Mouse (Mus musculus) ES-Bruce4 (cell line): Measurements from ENCODE around the gene E130114P18Rik. TPM values are rescaled to one million over a fixed set of nuclear protein-coding genes. Genes with fewer than 3 reads are reported as not detected.
A peak's percentile ranks its signal among the peaks of the same experiment; 100 is the strongest.

Source experiments
- H3K27ac ChIP-seq: 2 replicates; pipeline ENCODE4 v1.5.1; 2012; ENCODE audit warnings: low read length, inconsistent platforms; ENCODE audit not compliant: insufficient read depth
- H3K27me3 ChIP-seq: 2 replicates; pipeline ENCODE4 v1.6.1; 2012; ENCODE audit warnings: mild to moderate bottlenecking, low read length, inconsistent platforms; ENCODE audit not compliant: control insufficient read depth, poor library complexity, insufficient read depth, severe bottlenecking
- H3K36me3 ChIP-seq: 2 replicates; pipeline ENCODE4 v1.6.1; 2012; ENCODE audit warnings: inconsistent platforms, mild to moderate bottlenecking, low read length, moderate library complexity; ENCODE audit not compliant: control insufficient read depth, poor library complexity, insufficient read depth, severe bottlenecking
- H3K4me1 ChIP-seq: one replicate; pipeline ENCODE4 v1.8.1; 2011; ENCODE audit warnings: low read length; ENCODE audit not compliant: control insufficient read depth, insufficient read depth
- H3K4me3 ChIP-seq: 2 replicates; pipeline ENCODE4 v1.5.1; 2011; ENCODE audit warnings: low read depth, mild to moderate bottlenecking, low read length
- H3K9ac ChIP-seq: 2 replicates; pipeline ENCODE4 v1.6.1; 2012; ENCODE audit warnings: low read depth, mild to moderate bottlenecking, inconsistent platforms; ENCODE audit not compliant: poor library complexity, severe bottlenecking
- H3K9me3 ChIP-seq: replicated peaks from 2 replicates; pipeline ENCODE4 v1.6.1; 2012; ENCODE audit warnings: mild to moderate bottlenecking, low read length, inconsistent platforms; ENCODE audit not compliant: control insufficient read depth, poor library complexity, insufficient read depth, severe bottlenecking
- CTCF ChIP-seq: IDR thresholded peaks from one replicate; pipeline ENCODE4 v1.8.1; 2011; ENCODE audit warnings: low read depth, low read length
- EP300 ChIP-seq: IDR thresholded peaks from 2 replicates; pipeline ENCODE4 v1.6.1; 2011; ENCODE audit warnings: low read depth, low read length; ENCODE audit not compliant: insufficient read depth
- POLR2A ChIP-seq: IDR thresholded peaks from one replicate; pipeline ENCODE4 v1.8.1; 2011; ENCODE audit warnings: low read length; ENCODE audit not compliant: insufficient read depth
- polyA plus RNA-seq: library from polyadenylated mRNA; stranded (reverse); fragments of >200 nt; gene quantifications from 2 replicates; pipeline ENCODE4 v1.2.4, GENCODE M21; 2011; ENCODE audit warnings: low read depth; ENCODE audit not compliant: missing spikeins, insufficient read depth, insufficient read length

E130114P18Rik gene
- polyA plus RNA-seq, 1 experiment, result not detected

- no peak for TF ChIP-seq POLR2A
- no peak for TF ChIP-seq CTCF
- no peak for TF ChIP-seq EP300
- Histone ChIP-seq H3K36me3 (no peaks in the 10 kb centered on the region), H3K27ac (no peak overlapping the region), H3K9me3 (no peaks in the 10 kb centered on the region), H3K27me3 (peaks cover 22% of the 10 kb centered on the region), H3K4me3 (no peak overlapping the region), H3K4me1 (no peaks in the 10 kb centered on the region), H3K9ac (no peak overlapping the region)
Observed at GRCm38 (mm10) chr4:97780666-97781435, 3.0 kb upstream of the E130114P18Rik start.

DNA sequence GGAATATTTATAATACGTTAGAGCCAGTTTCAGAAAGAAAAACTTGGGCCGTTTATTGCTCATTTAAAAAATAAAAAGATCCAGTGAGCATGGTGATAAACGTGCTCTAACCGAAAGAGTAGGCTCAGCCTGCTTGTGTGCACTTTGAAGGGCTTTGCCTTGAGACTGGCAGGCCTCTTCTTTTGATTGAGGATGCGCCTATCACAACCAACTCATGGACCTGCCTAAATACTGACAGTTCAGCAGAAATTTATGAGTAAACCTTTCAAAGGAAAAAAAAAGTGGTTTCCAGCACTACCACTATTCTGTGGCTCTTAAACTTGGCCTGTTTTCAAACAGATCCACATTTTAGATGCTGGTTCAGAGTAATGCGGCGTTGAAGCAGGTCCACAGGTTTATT is 2.1 kb upstream of the E130114P18Rik start:
- peaks cover 26% of the 10 kb centered on the region for H3K27me3 ChIP-seq

DNA sequence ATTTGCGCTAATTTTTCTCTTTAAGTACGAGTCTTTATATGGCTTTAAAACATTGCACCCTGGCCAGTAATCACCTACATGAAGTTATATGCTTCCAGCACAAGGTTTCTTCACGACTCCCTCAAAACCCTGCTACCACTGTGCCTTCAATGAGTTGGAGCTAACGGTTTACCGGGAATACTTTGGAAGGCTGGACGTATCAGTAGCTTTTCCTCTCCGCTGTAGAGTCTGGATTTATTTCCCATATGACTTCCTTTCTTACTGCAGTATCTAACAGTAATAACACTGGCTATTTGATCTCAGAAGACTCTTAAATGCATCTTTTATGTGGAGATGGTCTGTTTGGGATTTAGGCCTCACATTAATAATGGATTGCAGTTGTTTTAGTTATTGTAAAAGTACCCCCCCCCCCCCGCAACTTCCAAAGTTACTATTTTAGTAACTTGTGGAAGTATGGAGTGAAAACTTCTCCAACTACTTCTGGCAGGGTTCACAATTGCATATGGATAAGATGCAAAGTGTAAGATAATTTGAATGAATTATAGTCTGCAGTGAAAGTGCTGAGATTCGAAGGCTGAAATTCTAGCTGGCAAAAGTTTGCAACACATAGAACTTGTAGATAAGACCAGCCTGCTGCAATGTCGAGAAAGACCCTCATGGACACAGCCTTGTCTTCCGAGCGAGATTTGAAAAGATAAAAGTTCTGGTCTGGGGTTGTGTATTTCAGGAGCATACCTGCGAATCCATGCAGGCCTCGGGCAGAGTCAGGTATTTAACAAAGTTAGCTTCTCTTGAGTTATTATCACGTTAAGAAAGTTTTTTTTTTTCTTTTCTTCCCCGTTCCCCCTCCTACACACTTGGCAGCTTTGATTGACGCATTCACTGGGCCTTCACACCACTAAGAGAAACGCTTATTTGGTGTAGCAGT is 1.4 kb upstream of the E130114P18Rik start:
- H3K9ac ChIP-seq, result peak overlapping the region; percentile 85; the same call in 1 of the 2 replicates

More for the DNA sequence above, 2.1 kb upstream of the E130114P18Rik start:
- no peaks in the 10 kb centered on the region for H3K9me3 ChIP-seq
- no peak overlapping the region for H3K9ac ChIP-seq
- H3K27ac ChIP-seq, result no peak overlapping the region
- no peak overlapping the region for H3K4me3 ChIP-seq
- no peaks in the 10 kb centered on the region for H3K36me3 ChIP-seq
- TF ChIP-seq EP300, result no peak
- no peaks in the 10 kb centered on the region for H3K4me1 ChIP-seq

DNA sequence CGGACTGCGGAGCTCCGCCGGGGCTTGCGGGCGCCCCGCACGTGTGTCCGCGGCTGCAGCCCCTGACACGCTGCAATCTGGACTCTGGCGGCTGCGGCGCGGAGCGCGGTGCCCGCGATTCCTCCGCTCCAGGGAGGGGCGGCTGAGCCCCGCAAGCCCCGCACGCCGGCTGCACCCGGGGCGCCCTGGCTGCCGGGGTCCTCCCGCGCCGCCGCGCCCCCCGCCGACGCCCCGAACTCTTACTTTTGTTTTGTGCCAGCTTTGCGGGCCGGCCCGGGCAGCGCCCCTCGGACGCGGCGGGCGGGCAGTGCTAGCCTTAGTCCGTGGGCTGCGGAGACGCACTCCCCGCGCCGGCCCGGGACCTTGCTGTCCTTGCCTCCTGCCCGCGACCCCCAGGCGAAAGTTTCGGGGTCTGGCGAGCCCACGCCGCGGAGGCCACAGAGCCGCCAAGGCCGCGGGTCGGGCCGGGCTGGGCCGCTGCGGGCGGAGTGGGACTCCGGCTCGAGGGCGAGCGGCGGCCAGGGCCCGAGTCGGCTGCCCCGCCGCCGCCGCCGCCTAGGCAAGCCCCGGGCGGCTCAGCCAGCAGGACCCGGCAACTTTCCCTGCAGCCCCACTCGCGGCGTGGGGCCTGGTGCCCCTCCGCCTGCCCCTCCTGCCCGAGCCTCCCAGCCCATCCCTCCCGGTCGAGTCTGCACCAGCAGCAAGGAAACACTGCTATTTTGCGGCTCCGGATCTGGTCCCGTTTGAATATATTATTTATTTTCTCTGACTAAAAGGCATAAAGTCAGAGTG is 529 bp upstream of the E130114P18Rik start:
- H3K36me3 ChIP-seq, result no peaks in the 10 kb centered on the region
- H3K9ac ChIP-seq, result peak overlapping the region; percentile 85
- peaks cover 32% of the 10 kb centered on the region for H3K27me3 ChIP-seq
- no peaks in the 10 kb centered on the region for H3K4me1 ChIP-seq
- H3K9me3 ChIP-seq, result no peaks in the 10 kb centered on the region
- H3K4me3 ChIP-seq, result peak overlapping the region; percentile 55
- no peak for TF ChIP-seq EP300
- no peak for TF ChIP-seq POLR2A
- no peak for TF ChIP-seq CTCF
- no peak overlapping the region for H3K27ac ChIP-seq

More for the DNA sequence above, 1.4 kb upstream of the E130114P18Rik start:
- no peaks in the 10 kb centered on the region for H3K36me3 ChIP-seq
- no peak overlapping the region for H3K27ac ChIP-seq
- H3K4me1 ChIP-seq, result no peaks in the 10 kb centered on the region
- H3K9me3 ChIP-seq, result no peaks in the 10 kb centered on the region
- H3K27me3 ChIP-seq, result peaks cover 29% of the 10 kb centered on the region
- TF ChIP-seq CTCF (no peak), EP300 (no peak), POLR2A (no peak)
- no peak overlapping the region for H3K4me3 ChIP-seq

- H3K27ac ChIP-seq, result no peak overlapping the region
- H3K36me3 ChIP-seq, result no peaks in the 10 kb centered on the region
- TF ChIP-seq POLR2A, result no peak
- no peak for TF ChIP-seq EP300
- TF ChIP-seq CTCF, result no peak
- peak overlapping the region; percentile 11 for H3K9ac ChIP-seq
- H3K27me3 ChIP-seq, result peaks cover 32% of the 10 kb centered on the region
- peak overlapping the region; percentile 55 for H3K4me3 ChIP-seq
- no peaks in the 10 kb centered on the region for H3K9me3 ChIP-seq
- H3K4me1 ChIP-seq, result no peaks in the 10 kb centered on the region
Observed at GRCm38 (mm10) chr4:97777081-97777705, 685 bp downstream of the E130114P18Rik start.
